Mouse (Mus musculus): Measurements from ENCODE around the gene Gm21828. TPM values are rescaled to one million over a fixed set of nuclear protein-coding genes. Genes with fewer than 3 reads are reported as not detected.

Gene Gm21828
- polyA plus RNA-seq (2012; rRNA removed), result not detected in 2 replicates

DNA sequence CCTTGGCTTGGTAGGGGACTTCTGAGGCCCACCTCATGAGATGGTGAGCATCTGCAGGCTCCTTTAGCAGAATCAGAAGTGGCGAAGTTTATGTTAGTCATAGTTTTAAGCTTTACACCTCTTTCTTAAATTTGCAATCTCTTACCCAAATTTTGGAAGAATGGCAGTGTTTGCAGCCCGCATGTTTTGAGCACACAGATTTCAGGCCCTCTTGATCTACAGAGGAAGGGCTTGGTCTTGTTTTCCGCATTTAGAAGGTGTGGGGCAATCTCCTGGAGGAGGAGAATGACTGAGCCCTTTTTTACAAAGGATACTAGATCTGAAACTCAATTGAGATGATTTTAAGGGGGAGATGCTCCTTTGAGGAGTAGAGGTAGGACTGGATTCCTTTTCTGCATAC is at the start of gene Gm21828:
Gene Gm21828 (minus strand): TSS at position 101 of the 400 bp plus-strand sequence.

DNA sequence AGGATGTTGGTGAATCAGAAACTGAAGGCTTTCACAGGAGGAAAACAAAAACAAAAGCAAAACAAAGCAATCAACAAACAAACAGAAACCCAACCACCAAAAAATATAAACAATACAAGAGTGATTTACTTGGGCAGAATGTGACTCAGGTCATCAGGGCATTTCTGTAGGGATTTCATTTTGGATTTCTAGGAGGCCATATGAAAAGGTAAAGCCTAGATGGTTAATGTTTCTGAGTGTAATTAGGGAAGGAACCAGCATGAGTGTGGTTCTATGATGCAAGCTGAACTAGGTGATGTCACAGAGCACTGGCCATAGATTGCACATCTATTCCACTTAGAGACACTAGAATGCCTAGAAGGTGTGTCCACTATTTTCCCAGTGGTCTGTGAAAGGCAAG is 28.4 kb upstream of the Gm21828 start, which contains the start of the genes Gm21440 and Gm21454:
Gene Gm21440 (plus strand): TSS at position 301 of the 400 bp plus-strand sequence.
Gene Gm21454 (plus strand): TSS at position 352 of the 400 bp plus-strand sequence.

Other genes starting within 250 kb of the Gm21828 start
- gene Gm20807, start 181.0 kb downstream of the Gm21828 start, polyA plus RNA-seq (2012; rRNA removed), result not detected in 2 replicates
- gene Gm21891, start 90.4 kb downstream of the Gm21828 start, polyA plus RNA-seq (2012; rRNA removed), result not detected in 2 replicates
- not detected in 2 replicates for gene Gm21425, start 62.0 kb downstream of the Gm21828 start, polyA plus RNA-seq (2012; rRNA removed)
- gene Gm21440, start 28.5 kb upstream of the Gm21828 start, polyA plus RNA-seq (2012; rRNA removed), result not detected in 2 replicates
- gene Gm21454, start 28.5 kb upstream of the Gm21828 start, polyA plus RNA-seq (2012; rRNA removed), result not detected in 2 replicates
- not detected in 2 replicates for gene Gm21725, start 125.1 kb upstream of the Gm21828 start, polyA plus RNA-seq (2012; rRNA removed)
- not detected in 2 replicates for gene Gm21866, start 241.7 kb upstream of the Gm21828 start, polyA plus RNA-seq (2012; rRNA removed)